Mouse (Mus musculus) limb, embryonic 14.5 days (tissue): ENCODE measurements around the gene Kcnmb2. TPM values are rescaled to one million over a fixed set of nuclear protein-coding genes. Genes with fewer than 3 reads are reported as not detected.

ENCODE experiments used
- ATAC-seq: fragments of 200-750 bp; cut with Nextera tagmentation; 2 replicates; pipeline ENCODE4 v1.8.0; 2017; ENCODE audit warnings: low read depth, moderate number of reproducible peaks, moderate TSS enrichment; ENCODE audit not compliant: low FRiP score
- DNase-seq: peaks from one replicate; pipeline ENCODE4 v3.0.0-alpha.2; 2015; ENCODE audit warnings: low spot score
- H3K27ac ChIP-seq: fragments of 300-500 bp; sonication (generic); replicated peaks from 2 replicates; pipeline ENCODE4 v1.5.1; 2014; ENCODE audit warnings: low read depth, mild to moderate bottlenecking, low read length, moderate library complexity, mixed read lengths
- H3K27me3 ChIP-seq: fragments of 300-500 bp; sonication (generic); 2 replicates; pipeline ENCODE4 v1.6.1; 2014; ENCODE audit warnings: low read length, mixed read lengths; ENCODE audit not compliant: control insufficient read depth, insufficient read depth
- H3K36me3 ChIP-seq: fragments of 300-500 bp; sonication (generic); 2 replicates; pipeline ENCODE4 v1.6.1; 2014; ENCODE audit warnings: mild to moderate bottlenecking, low read length, moderate library complexity, mixed read lengths; ENCODE audit not compliant: control insufficient read depth, insufficient read depth
- H3K4me1 ChIP-seq: fragments of 300-500 bp; sonication (generic); 2 replicates; pipeline ENCODE4 v1.6.1; 2014; ENCODE audit warnings: antibody characterized with exemption, low read length, mixed read lengths; ENCODE audit not compliant: control insufficient read depth, insufficient read depth
- H3K4me2 ChIP-seq: fragments of 300-500 bp; sonication (generic); replicated peaks from 2 replicates; pipeline ENCODE4 v1.6.1; 2014; ENCODE audit warnings: low read depth, mild to moderate bottlenecking, low read length, moderate library complexity; ENCODE audit not compliant: severe bottlenecking
- H3K4me3 ChIP-seq: fragments of 300-500 bp; sonication (generic); replicated peaks from 2 replicates; pipeline ENCODE4 v1.5.1; 2014; ENCODE audit warnings: low read length
- H3K9ac ChIP-seq: fragments of 300-500 bp; sonication (generic); 2 replicates; pipeline ENCODE4 v1.6.1; 2014; ENCODE audit warnings: mild to moderate bottlenecking, low read depth, low read length, moderate library complexity; ENCODE audit not compliant: severe bottlenecking
- H3K9me3 ChIP-seq: fragments of 300-500 bp; sonication (generic); 2 replicates; pipeline ENCODE4 v1.6.1; 2016; ENCODE audit warnings: low read length; ENCODE audit not compliant: control insufficient read depth
- POLR2A ChIP-seq: fragments of 200-500 bp; IDR thresholded peaks from 2 replicates; pipeline ENCODE4 v1.8.0; 2012; ENCODE audit warnings: inconsistent platforms, mild to moderate bottlenecking, moderate library complexity, borderline replicate concordance; ENCODE audit not compliant: insufficient read depth, insufficient read length; ENCODE audit errors: extremely low read depth
- WGBS: fragments of 180-500 bp; shearing (Covaris S2); extraction: QIAGEN DNeasy Blood & Tissue Kit; methylation state at CpG from one replicate; pipeline ENCODE4 v1.1.7; 2014; 5-methylcytosine and 5-hydroxymethylcytosine counted together
- polyA plus RNA-seq, 2 experiments: library from polyadenylated mRNA; depleted of rRNA in 1 of 2; stranded (reverse) in 1 of 2; unstranded in 1 of 2; fragments of >200 nt; fragmentation: Nextera tagmentation in 1 of 2; extraction: Ambion mirVana in 1 of 2; gene quantifications; 2 replicates each; pipeline versions ENCODE4 v1.2.1 to v1.2.3; 2012 to 2014

The Kcnmb2 gene
- polyA plus RNA-seq, 2 experiments = 0.13 to 0.69 TPM

- TF ChIP-seq POLR2A = no peak
- Histone ChIP-seq H3K36me3 (no peaks in the 10 kb centered on the region), H3K9ac (no peak overlapping the region), H3K9me3 (no peaks in the 10 kb centered on the region), H3K27ac (no peak overlapping the region), H3K4me3 (no peak overlapping the region), H3K4me2 (no peak overlapping the region), H3K27me3 (no peaks in the 10 kb centered on the region), H3K4me1 (no peaks in the 10 kb centered on the region)
- DNase-seq (no peak), ATAC-seq (no peak)
- WGBS = 65% methylated on average over 2 of the region's 2 CpGs
These were observed 9.7 kb upstream of the Kcnmb2 start for GRCm38 (mm10) chr3:31892653-31893052.

GRCm38 (mm10) chr3:31903506-31903905 is 1.2 kb downstream of the Kcnmb2 start:
- DNase-seq (no peak), ATAC-seq (no peak)
- 5% methylated on average over 9 of the region's 9 CpGs for whole genome bisulfite sequencing
- Histone ChIP-seq H3K9me3 (no peaks in the 10 kb centered on the region), H3K4me3 (no peak overlapping the region; the same call in 1 of the 2 replicates), H3K4me1 (peaks cover 3% of the 10 kb centered on the region; the same call in 1 of the 2 replicates), H3K4me2 (peak overlapping the region; percentile 48; the same call in 1 of the 2 replicates), H3K36me3 (no peaks in the 10 kb centered on the region), H3K27ac (no peak overlapping the region), H3K9ac (no peak overlapping the region), H3K27me3 (no peaks in the 10 kb centered on the region)
- no peak for TF ChIP-seq POLR2A

- DNase-seq (no peak), ATAC-seq (no peak)
- Histone ChIP-seq H3K4me3 (no peak overlapping the region), H3K4me1 (peaks cover 3% of the 10 kb centered on the region; the same call in 1 of the 2 replicates), H3K4me2 (no peak overlapping the region), H3K27ac (no peak overlapping the region), H3K27me3 (no peaks in the 10 kb centered on the region), H3K9ac (no peak overlapping the region), H3K36me3 (no peaks in the 10 kb centered on the region), H3K9me3 (no peaks in the 10 kb centered on the region)
- 56% methylated on average over 5 of the region's 5 CpGs for WGBS
- no peak for TF ChIP-seq POLR2A
These were observed 1.8 kb downstream of the Kcnmb2 start for GRCm38 (mm10) chr3:31904156-31904555.

- Histone ChIP-seq H3K4me1 (no peaks in the 10 kb centered on the region), H3K27me3 (no peaks in the 10 kb centered on the region), H3K27ac (no peak overlapping the region), H3K36me3 (no peaks in the 10 kb centered on the region), H3K4me3 (no peak overlapping the region), H3K4me2 (no peak overlapping the region), H3K9ac (no peak overlapping the region), H3K9me3 (no peaks in the 10 kb centered on the region)
- TF ChIP-seq POLR2A = no peak
- DNase-seq (no peak), ATAC-seq (no peak)
- WGBS = 58% methylated on average over 5 of the region's 5 CpGs
These were observed 8.9 kb downstream of the Kcnmb2 start for GRCm38 (mm10) chr3:31911168-31911567.

GRCm38 (mm10) chr3:31911690-31912089 is 9.4 kb downstream of the Kcnmb2 start:
- Histone ChIP-seq H3K9me3 (no peaks in the 10 kb centered on the region), H3K36me3 (no peaks in the 10 kb centered on the region), H3K4me1 (no peaks in the 10 kb centered on the region), H3K4me2 (no peak overlapping the region), H3K9ac (no peak overlapping the region), H3K27ac (no peak overlapping the region), H3K4me3 (no peak overlapping the region), H3K27me3 (no peaks in the 10 kb centered on the region)
- no peak for TF ChIP-seq POLR2A
- WGBS = 42% methylated on average over 3 of the region's 3 CpGs
- DNase-seq (no peak), ATAC-seq (no peak)

- DNase-seq (no peak), ATAC-seq (no peak)
- no peaks in the 10 kb centered on the region for H3K4me1 ChIP-seq
- TF ChIP-seq POLR2A = no peak
- H3K27ac ChIP-seq = no peak overlapping the region
- no peak overlapping the region for H3K4me2 ChIP-seq
- H3K36me3 ChIP-seq = no peaks in the 10 kb centered on the region
- no peaks in the 10 kb centered on the region for H3K27me3 ChIP-seq
- no peak overlapping the region for H3K9ac ChIP-seq
- no peak overlapping the region for H3K4me3 ChIP-seq
- H3K9me3 ChIP-seq = no peaks in the 10 kb centered on the region
- WGBS = 88% methylated on average over 1 of the region's 1 CpGs
These were observed 26.2 kb downstream of the Kcnmb2 start for GRCm38 (mm10) chr3:31928544-31928943.
